Mouse (Mus musculus) lung, embryonic 14.5 days (tissue): ENCODE measurements around the gene Gm281. TPM values are rescaled to one million over a fixed set of nuclear protein-coding genes. Genes with fewer than 3 reads are reported as not detected.

ENCODE experiments used
- ATAC-seq: fragments of 200-750 bp; cut with Nextera tagmentation; 2 replicates; pipeline ENCODE4 v1.8.0; 2017; ENCODE audit warnings: mild to moderate bottlenecking, moderate TSS enrichment, moderate library complexity; ENCODE audit not compliant: insufficient read depth
- DNase-seq: peaks from one replicate; pipeline ENCODE4 v3.0.0-alpha.2; 2015
- H3K27ac ChIP-seq: fragments of 300-500 bp; sonication (generic); 2 replicates; pipeline ENCODE4 v1.5.1; 2014; ENCODE audit warnings: low read depth, mild to moderate bottlenecking, moderate library complexity
- H3K27me3 ChIP-seq: fragments of 300-500 bp; sonication (generic); 2 replicates; pipeline ENCODE4 v1.6.1; 2014; ENCODE audit warnings: low read length, control low read depth; ENCODE audit not compliant: insufficient read depth
- H3K36me3 ChIP-seq: fragments of 300-500 bp; sonication (generic); 2 replicates; pipeline ENCODE4 v1.6.1; 2014; ENCODE audit warnings: control low read depth; ENCODE audit not compliant: insufficient read depth
- H3K4me1 ChIP-seq: fragments of 300-500 bp; sonication (generic); 2 replicates; pipeline ENCODE4 v1.6.1; 2014; ENCODE audit warnings: antibody characterized with exemption, control low read depth; ENCODE audit not compliant: insufficient read depth
- H3K4me2 ChIP-seq: fragments of 300-500 bp; sonication (generic); 2 replicates; pipeline ENCODE4 v1.6.1; 2014; ENCODE audit warnings: mild to moderate bottlenecking
- H3K4me3 ChIP-seq: fragments of 300-500 bp; sonication (generic); 2 replicates; pipeline ENCODE4 v1.5.1; 2014; ENCODE audit warnings: low read depth, low read length
- H3K9ac ChIP-seq: fragments of 300-500 bp; sonication (generic); 2 replicates; pipeline ENCODE4 v1.6.1; 2014
- H3K9me3 ChIP-seq: fragments of 300-500 bp; sonication (generic); 2 replicates; pipeline ENCODE4 v1.6.1; 2016; ENCODE audit warnings: low read depth, low read length, control low read depth
- CTCF ChIP-seq: IDR thresholded peaks from 2 replicates; pipeline ENCODE4 v1.5.1; 2016; ENCODE audit warnings: antibody characterized with exemption, low read depth
- WGBS: fragments of 180-500 bp; shearing (Covaris S2); extraction: QIAGEN DNeasy Blood & Tissue Kit; methylation state at CpG from one replicate; pipeline ENCODE4 v1.1.7; 2014; 5-methylcytosine and 5-hydroxymethylcytosine counted together
- microRNA-seq: library from miRNA; unstranded; fragments of <30 nt; microRNA quantifications from one replicate; pipeline ENCODE4, GENCODE M21; 2016; ENCODE audit warnings: borderline number of aligned reads
- polyA plus RNA-seq: library from polyadenylated mRNA; unstranded; fragments of >200 nt; fragmentation: Nextera tagmentation; extraction: Ambion mirVana; gene quantifications from 2 replicates; pipeline ENCODE4 v1.2.1, GENCODE M21; 2014

Gene Gm281
- polyA plus RNA-seq, 1 experiment from 2014 or later = 0.05 TPM

GRCm38 (mm10) chr14:13812801-13813479, 101.3 kb downstream of the Gm281 start:
- H3K4me3 ChIP-seq = no peak overlapping the region
- TF ChIP-seq CTCF = no peak
- ATAC-seq (no peak), DNase-seq (peak; percentile 1)
- H3K27ac ChIP-seq = no peak overlapping the region
- no peaks in the 10 kb centered on the region for H3K36me3 ChIP-seq
- H3K9ac ChIP-seq = no peak overlapping the region
- 77% methylated on average over 3 of the region's 3 CpGs for WGBS
- H3K9me3 ChIP-seq = no peaks in the 10 kb centered on the region
- no peaks in the 10 kb centered on the region for H3K4me1 ChIP-seq
- no peaks in the 10 kb centered on the region for H3K27me3 ChIP-seq
- H3K4me2 ChIP-seq = no peak overlapping the region

- Histone ChIP-seq H3K9ac (no peak overlapping the region), H3K4me2 (no peak overlapping the region), H3K36me3 (no peaks in the 10 kb centered on the region), H3K4me3 (no peak overlapping the region), H3K4me1 (no peaks in the 10 kb centered on the region), H3K27ac (no peak overlapping the region), H3K27me3 (no peaks in the 10 kb centered on the region), H3K9me3 (no peaks in the 10 kb centered on the region)
- DNase-seq (no peak), ATAC-seq (no peak)
- WGBS = 27% methylated on average over 1 of the region's 1 CpGs
- TF ChIP-seq CTCF = no peak
These were observed 123.8 kb downstream of the Gm281 start for GRCm38 (mm10) chr14:13790446-13790845.

- WGBS = 13% methylated on average over 1 of the region's 1 CpGs
- no peak for TF ChIP-seq CTCF
These were observed 124.3 kb downstream of the Gm281 start for GRCm38 (mm10) chr14:13790001-13790400.

GRCm38 (mm10) chr14:13782970-13783369, 131.3 kb downstream of the Gm281 start:
- no peaks in the 10 kb centered on the region for H3K27me3 ChIP-seq
- TF ChIP-seq CTCF = no peak
- H3K27ac ChIP-seq = no peak overlapping the region
- ATAC-seq (no peak), DNase-seq (no peak)
- 75% methylated on average over 4 of the region's 4 CpGs for WGBS
- no peak overlapping the region for H3K4me3 ChIP-seq
- no peaks in the 10 kb centered on the region for H3K4me1 ChIP-seq
- H3K9me3 ChIP-seq = no peaks in the 10 kb centered on the region
- H3K9ac ChIP-seq = no peak overlapping the region
- H3K36me3 ChIP-seq = no peaks in the 10 kb centered on the region
- H3K4me2 ChIP-seq = no peak overlapping the region

More at GRCm38 (mm10) chr14:13790001-13790400, 124.3 kb downstream of the Gm281 start:
- ATAC-seq (no peak), DNase-seq (no peak)
- Histone ChIP-seq H3K9me3 (no peaks in the 10 kb centered on the region), H3K36me3 (no peaks in the 10 kb centered on the region), H3K4me3 (no peak overlapping the region), H3K27ac (no peak overlapping the region), H3K27me3 (no peaks in the 10 kb centered on the region), H3K4me2 (no peak overlapping the region), H3K4me1 (no peaks in the 10 kb centered on the region), H3K9ac (no peak overlapping the region)

GRCm38 (mm10) chr14:13778383-13778782, 135.9 kb downstream of the Gm281 start:
- no peaks in the 10 kb centered on the region for H3K4me1 ChIP-seq
- H3K9ac ChIP-seq = no peak overlapping the region
- DNase-seq (peak; percentile 3), ATAC-seq (0 out of 2 replicates have a peak, but pooled peaks have one; percentile 44)
- TF ChIP-seq CTCF = no peak
- H3K4me2 ChIP-seq = no peak overlapping the region
- no peaks in the 10 kb centered on the region for H3K9me3 ChIP-seq
- no peak overlapping the region for H3K27ac ChIP-seq
- no peak overlapping the region for H3K4me3 ChIP-seq
- 33% methylated on average over 4 of the region's 6 CpGs for WGBS
- H3K27me3 ChIP-seq = no peaks in the 10 kb centered on the region
- H3K36me3 ChIP-seq = no peaks in the 10 kb centered on the region

GRCm38 (mm10) chr14:13771163-13771562, 143.1 kb downstream of the Gm281 start:
- TF ChIP-seq CTCF = no peak
- no peaks in the 10 kb centered on the region for H3K27me3 ChIP-seq
- DNase-seq (no peak), ATAC-seq (0 out of 2 replicates have a peak, but pooled peaks have one; percentile 39)
- no peak overlapping the region for H3K4me2 ChIP-seq
- WGBS = 39% methylated on average over 2 of the region's 2 CpGs
- no peak overlapping the region for H3K9ac ChIP-seq
- no peaks in the 10 kb centered on the region for H3K36me3 ChIP-seq
- H3K4me1 ChIP-seq = 0 out of 2 replicates have a peak, but pooled peaks cover 3% of the 10 kb centered on the region
- no peaks in the 10 kb centered on the region for H3K9me3 ChIP-seq
- no peak overlapping the region for H3K4me3 ChIP-seq
- H3K27ac ChIP-seq = no peak overlapping the region

GRCm38 (mm10) chr14:13770686-13771085, 143.6 kb downstream of the Gm281 start:
- 0 out of 2 replicates have a peak, but pooled peaks cover 3% of the 10 kb centered on the region for H3K4me1 ChIP-seq
- no peak overlapping the region for H3K4me3 ChIP-seq
- no peaks in the 10 kb centered on the region for H3K9me3 ChIP-seq
- no peaks in the 10 kb centered on the region for H3K36me3 ChIP-seq
- H3K4me2 ChIP-seq = no peak overlapping the region
- no peaks in the 10 kb centered on the region for H3K27me3 ChIP-seq
- ATAC-seq (peak; percentile 95), DNase-seq (peak; percentile 54)
- 0% methylated on average over 1 of the region's 1 CpGs for WGBS
- no peak for TF ChIP-seq CTCF
- no peak overlapping the region for H3K9ac ChIP-seq
- H3K27ac ChIP-seq = no peak overlapping the region; the same call in 1 of the 2 replicates

Small RNA genes within 50 kb of the gene (microRNA-seq; reads per million reads assigned to microRNA genes)
- not detected for gene Gm27506

Other genes with a start within 250 kb of the Gm281 start
- not detected in 2 replicates for gene Sntn, start 243.6 kb downstream of the Gm281 start, polyA plus RNA-seq
- 6.0 and 6.9 TPM in 2 replicates for gene Atxn7, start 47.0 kb upstream of the Gm281 start, polyA plus RNA-seq
- 193 and 204 TPM in 2 replicates for gene Thoc7, start 47.4 kb upstream of the Gm281 start, polyA plus RNA-seq
- gene Psmd6, start 206.5 kb upstream of the Gm281 start, polyA plus RNA-seq = 245 and 248 TPM in 2 replicates